Mouse (Mus musculus) myocyte (in vitro differentiated cells): ENCODE results near the gene Plekhh2.

Source experiments
- CEBPB ChIP-seq: IDR thresholded peaks from 2 replicates; pipeline ENCODE4 v1.6.1; 2011; ENCODE audit warnings: mild to moderate bottlenecking, moderate library complexity; ENCODE audit not compliant: poor library complexity, insufficient read depth, severe bottlenecking
- MYOG ChIP-seq, 3 experiments: IDR thresholded peaks; one replicate each; pipeline ENCODE4 v1.6.1; 2011; ENCODE audit warnings: control low read depth in 2 of 3, low read depth in 2 of 3, mild to moderate bottlenecking in 2 of 3; ENCODE audit not compliant: insufficient read length in 2 of 3, control insufficient read depth in 1 of 3, insufficient read depth in 1 of 3
- POLR2A ChIP-seq: IDR thresholded peaks from one replicate; pipeline ENCODE4 v1.6.1; 2011; ENCODE audit warnings: low read depth, mild to moderate bottlenecking, control low read depth, moderate library complexity; ENCODE audit not compliant: insufficient read length
- TCF12 ChIP-seq: IDR thresholded peaks from one replicate; pipeline ENCODE4 v1.6.1; 2011; ENCODE audit warnings: mild to moderate bottlenecking, control low read depth; ENCODE audit not compliant: poor library complexity, insufficient read depth, severe bottlenecking

- TF ChIP-seq POLR2A, result no peak
- TF ChIP-seq CEBPB, result no peak
- no peak for TF ChIP-seq TCF12
- TF ChIP-seq MYOG (IDR thresholded peaks at IDR 0.05; ENCODE audit: control insufficient read depth in 1 of 3, insufficient read depth in 1 of 3, insufficient read length in 2 of 3, low read depth in 2 of 3), result no peak
These were observed 84.8 kb downstream of the Plekhh2 start for GRCm38 (mm10) chr17:84596501-84596900.
